Mouse (Mus musculus) forebrain, embryonic 15.5 days (tissue): ENCODE data around the gene Hoxd3. TPM values are rescaled to one million over a fixed set of nuclear protein-coding genes. Genes with fewer than 3 reads are reported as not detected.

Source experiments
- ATAC-seq: fragments of 200-750 bp; cut with Nextera tagmentation; replicated peaks from 2 replicates; pipeline ENCODE4 v1.8.0; 2017; ENCODE audit warnings: mild to moderate bottlenecking, moderate TSS enrichment, moderate library complexity
- H3K27ac ChIP-seq: fragments of 300-500 bp; sonication (generic); replicated peaks from 2 replicates; pipeline ENCODE4 v1.5.1; 2015; ENCODE audit warnings: mild to moderate bottlenecking, inconsistent platforms
- H3K27me3 ChIP-seq: fragments of 300-500 bp; sonication (generic); 2 replicates; pipeline ENCODE4 v1.6.1; 2015; ENCODE audit warnings: inconsistent platforms
- H3K36me3 ChIP-seq: fragments of 300-500 bp; sonication (generic); 2 replicates; pipeline ENCODE4 v1.6.1; 2015; ENCODE audit warnings: mild to moderate bottlenecking, inconsistent platforms
- H3K4me1 ChIP-seq: fragments of 300-500 bp; sonication (generic); 2 replicates; pipeline ENCODE4 v1.6.1; 2015; ENCODE audit warnings: inconsistent platforms
- H3K4me2 ChIP-seq: fragments of 300-500 bp; sonication (generic); replicated peaks from 2 replicates; pipeline ENCODE4 v1.6.1; 2015; ENCODE audit warnings: mild to moderate bottlenecking, inconsistent platforms
- H3K4me3 ChIP-seq: fragments of 300-500 bp; sonication (generic); 2 replicates; pipeline ENCODE4 v1.5.1; 2015; ENCODE audit warnings: mild to moderate bottlenecking, inconsistent platforms
- H3K9ac ChIP-seq: fragments of 300-500 bp; sonication (generic); replicated peaks from 2 replicates; pipeline ENCODE4 v1.6.1; 2015; ENCODE audit warnings: mild to moderate bottlenecking, inconsistent platforms
- H3K9me3 ChIP-seq: fragments of 300-500 bp; sonication (generic); 2 replicates; pipeline ENCODE4 v1.6.1; 2016; ENCODE audit warnings: inconsistent platforms
- WGBS: fragments of 180-500 bp; shearing (Covaris S2); methylation state at CpG from one replicate; pipeline ENCODE4 v1.1.7; 2015; ENCODE audit warnings: mixed read lengths; 5-methylcytosine and 5-hydroxymethylcytosine counted together
- polyA plus RNA-seq: library from polyadenylated mRNA; unstranded; fragments of >200 nt; fragmentation: Nextera tagmentation; extraction: Ambion mirVana; gene quantifications from 2 replicates; pipeline ENCODE4 v1.2.1, GENCODE M21; 2015

The Hoxd3 gene
- polyA plus RNA-seq, 1 experiment from 2014 or later = not detected

- Histone ChIP-seq H3K4me1 (peaks cover 16% of the 10 kb centered on the region), H3K4me3 (peak overlapping the region; percentile 27), H3K9me3 (no peaks in the 10 kb centered on the region), H3K36me3 (no peaks in the 10 kb centered on the region), H3K27ac (no peak overlapping the region), H3K27me3 (peaks cover 99% of the 10 kb centered on the region), H3K9ac (no peak overlapping the region), H3K4me2 (peak overlapping the region; percentile 39)
- 2% methylated on average over 40 of the region's 40 CpGs for WGBS
- peak; percentile 55; the same call in 1 of the 2 replicates for ATAC-seq
Measured at GRCm38 (mm10) chr2:74672481-74673362, 39.0 kb upstream of the Hoxd3 start.

- Histone ChIP-seq H3K27me3 (peaks cover 99% of the 10 kb centered on the region), H3K4me3 (no peak overlapping the region), H3K4me1 (peaks cover 5% of the 10 kb centered on the region; the same call in 1 of the 2 replicates), H3K9me3 (no peaks in the 10 kb centered on the region), H3K36me3 (no peaks in the 10 kb centered on the region), H3K9ac (no peak overlapping the region), H3K4me2 (no peak overlapping the region), H3K27ac (no peak overlapping the region)
- 2% methylated on average over 24 of the region's 24 CpGs for WGBS
- ATAC-seq = no peak
Measured at GRCm38 (mm10) chr2:74673835-74674425, 37.8 kb upstream of the Hoxd3 start.

GRCm38 (mm10) chr2:74674881-74675665, 36.7 kb upstream of the Hoxd3 start, which contains the start of gene Hoxd12:
Gene Hoxd12 (plus strand): TSS chr2:74675013.
- H3K4me3 ChIP-seq = no peak within 1 kb of the TSS
- H3K27ac ChIP-seq = no peak within 1 kb of the TSS
- H3K27me3 ChIP-seq = peaks cover 99% of the 10 kb centered on the region
- no peak within 1 kb of the TSS for H3K4me2 ChIP-seq
- H3K36me3 ChIP-seq = no peaks in the 10 kb centered on the region
- peaks cover 8% of the 10 kb centered on the region; the same call in 1 of the 2 replicates for H3K4me1 ChIP-seq
- H3K9me3 ChIP-seq = no peaks in the 10 kb centered on the region
- no peak within 1 kb of the TSS for H3K9ac ChIP-seq
- 2% methylated on average over 47 of the region's 47 CpGs for WGBS
- no peak for ATAC-seq

- Histone ChIP-seq H3K36me3 (no peaks in the 10 kb centered on the region), H3K27ac (no peak overlapping the region), H3K4me2 (no peak overlapping the region), H3K4me1 (peaks cover 8% of the 10 kb centered on the region; the same call in 1 of the 2 replicates), H3K27me3 (peaks cover 99% of the 10 kb centered on the region), H3K9me3 (no peaks in the 10 kb centered on the region), H3K9ac (no peak overlapping the region), H3K4me3 (no peak overlapping the region)
- WGBS = 5% methylated on average over 24 of the region's 24 CpGs
- ATAC-seq = no peak
Measured at GRCm38 (mm10) chr2:74675666-74676282, 36.0 kb upstream of the Hoxd3 start.

- Histone ChIP-seq H3K4me1 (peaks cover 8% of the 10 kb centered on the region; the same call in 1 of the 2 replicates), H3K9me3 (no peaks in the 10 kb centered on the region), H3K27ac (no peak overlapping the region), H3K27me3 (peaks cover 99% of the 10 kb centered on the region), H3K36me3 (no peaks in the 10 kb centered on the region), H3K4me2 (no peak overlapping the region), H3K9ac (no peak overlapping the region), H3K4me3 (no peak overlapping the region)
- no peak for ATAC-seq
- 3% methylated on average over 9 of the region's 9 CpGs for WGBS
Measured at GRCm38 (mm10) chr2:74676376-74677052, 35.2 kb upstream of the Hoxd3 start.

- H3K9ac ChIP-seq = no peak overlapping the region
- no peak overlapping the region for H3K27ac ChIP-seq
- 5% methylated on average over 2 of the region's 2 CpGs for WGBS
- no peak overlapping the region for H3K4me2 ChIP-seq
- H3K4me3 ChIP-seq = no peak overlapping the region
- no peak for ATAC-seq
- H3K36me3 ChIP-seq = no peaks in the 10 kb centered on the region
- no peaks in the 10 kb centered on the region for H3K9me3 ChIP-seq
- peaks cover 99% of the 10 kb centered on the region for H3K27me3 ChIP-seq
- H3K4me1 ChIP-seq = peaks cover 13% of the 10 kb centered on the region
Measured at GRCm38 (mm10) chr2:74677106-74677505, 34.6 kb upstream of the Hoxd3 start.

- no peak for ATAC-seq
- Histone ChIP-seq H3K4me2 (no peak within 1 kb of the TSS), H3K36me3 (no peaks in the 10 kb centered on the region), H3K4me1 (peaks cover 16% of the 10 kb centered on the region), H3K27me3 (peaks cover 100% of the 10 kb centered on the region), H3K9me3 (no peaks in the 10 kb centered on the region), H3K9ac (no peak within 1 kb of the TSS), H3K27ac (no peak within 1 kb of the TSS), H3K4me3 (no peak within 1 kb of the TSS)
- 2% methylated on average over 15 of the region's 15 CpGs for WGBS
Measured at GRCm38 (mm10) chr2:74678891-74679595, 32.7 kb upstream of the Hoxd3 start, which contains the start of gene Hoxd11. Gene Hoxd11 (plus strand): TSS chr2:74679557.

- under 1% methylated on average over 26 of the region's 26 CpGs for WGBS
- Histone ChIP-seq H3K36me3 (no peaks in the 10 kb centered on the region), H3K4me3 (no peak overlapping the region), H3K9ac (no peak overlapping the region), H3K27ac (no peak overlapping the region), H3K9me3 (no peaks in the 10 kb centered on the region), H3K4me2 (no peak overlapping the region), H3K27me3 (peaks cover 100% of the 10 kb centered on the region), H3K4me1 (peaks cover 16% of the 10 kb centered on the region)
- ATAC-seq = no peak
Measured at GRCm38 (mm10) chr2:74679596-74679971, 32.1 kb upstream of the Hoxd3 start.

GRCm38 (mm10) chr2:74679980-74680379, 31.7 kb upstream of the Hoxd3 start:
- Histone ChIP-seq H3K36me3 (no peaks in the 10 kb centered on the region), H3K9me3 (no peaks in the 10 kb centered on the region), H3K4me2 (no peak overlapping the region), H3K4me3 (no peak overlapping the region), H3K27ac (no peak overlapping the region), H3K27me3 (peaks cover 100% of the 10 kb centered on the region), H3K4me1 (peaks cover 16% of the 10 kb centered on the region), H3K9ac (no peak overlapping the region)
- no peak for ATAC-seq
- under 1% methylated on average over 23 of the region's 23 CpGs for whole genome bisulfite sequencing

- Histone ChIP-seq H3K4me3 (no peak overlapping the region), H3K36me3 (no peaks in the 10 kb centered on the region)
- WGBS = 2% methylated on average over 21 of the region's 21 CpGs
Measured at GRCm38 (mm10) chr2:74680561-74681398, 30.9 kb upstream of the Hoxd3 start.

More at GRCm38 (mm10) chr2:74680561-74681398, 30.9 kb upstream of the Hoxd3 start:
- ATAC-seq = no peak
- H3K27me3 ChIP-seq = peaks cover 100% of the 10 kb centered on the region
- no peak overlapping the region for H3K9ac ChIP-seq
- peaks cover 16% of the 10 kb centered on the region for H3K4me1 ChIP-seq
- H3K9me3 ChIP-seq = no peaks in the 10 kb centered on the region
- no peak overlapping the region for H3K4me2 ChIP-seq
- no peak overlapping the region for H3K27ac ChIP-seq
